Mouse (Mus musculus) kidney, postnatal 36 days (tissue): ENCODE measurements around the gene Gm20695.

Source experiments
- DNase-seq, 2 experiments: peaks; one replicate each; pipeline ENCODE4 v3.0.0; 2021 to 2022; ENCODE audit warnings: mixed read lengths in 2 of 2

The Gm20695 gene

DNA sequence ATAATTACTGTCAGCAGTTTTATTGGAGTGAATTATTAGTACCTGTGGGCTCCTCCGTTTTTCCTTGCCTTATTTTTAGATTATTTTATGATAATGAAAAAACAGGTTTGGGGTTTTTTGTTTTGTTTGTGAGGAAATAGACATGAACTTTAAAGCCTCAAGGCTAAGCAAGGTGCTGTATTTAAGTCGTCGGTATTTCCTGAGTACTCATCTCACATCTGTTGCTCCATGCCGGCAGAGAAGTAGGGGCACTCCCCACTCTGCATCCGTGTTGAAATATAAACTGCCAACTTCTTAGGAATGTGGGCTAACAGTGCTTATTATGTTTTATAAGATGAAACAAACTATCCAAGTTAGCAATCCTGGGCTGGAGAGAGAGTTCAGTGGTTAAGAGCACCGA lies 11.6 kb downstream of the Gm20695 start:
- no peak for DNase-seq

DNA sequence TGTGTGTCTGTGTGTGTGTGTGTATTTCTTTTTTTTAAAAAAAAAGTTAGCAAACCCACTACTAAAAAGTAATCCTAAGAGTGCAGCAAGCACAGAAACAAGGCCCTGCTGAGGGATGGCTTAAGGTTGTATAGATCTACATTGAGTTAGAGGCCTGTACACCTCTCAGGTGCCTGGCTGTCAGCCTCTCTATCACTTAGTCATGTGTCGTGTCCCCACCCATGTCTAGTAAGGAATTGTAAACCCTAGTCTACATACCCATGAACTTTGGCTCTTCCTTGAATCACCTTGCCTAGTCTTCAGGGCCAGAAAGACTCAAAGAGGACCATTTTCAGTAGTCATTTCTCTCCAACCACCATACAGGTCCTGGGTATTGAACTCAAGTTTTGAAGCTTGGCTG lies 12.1 kb downstream of the Gm20695 start:
- DNase-seq: no peak

DNA sequence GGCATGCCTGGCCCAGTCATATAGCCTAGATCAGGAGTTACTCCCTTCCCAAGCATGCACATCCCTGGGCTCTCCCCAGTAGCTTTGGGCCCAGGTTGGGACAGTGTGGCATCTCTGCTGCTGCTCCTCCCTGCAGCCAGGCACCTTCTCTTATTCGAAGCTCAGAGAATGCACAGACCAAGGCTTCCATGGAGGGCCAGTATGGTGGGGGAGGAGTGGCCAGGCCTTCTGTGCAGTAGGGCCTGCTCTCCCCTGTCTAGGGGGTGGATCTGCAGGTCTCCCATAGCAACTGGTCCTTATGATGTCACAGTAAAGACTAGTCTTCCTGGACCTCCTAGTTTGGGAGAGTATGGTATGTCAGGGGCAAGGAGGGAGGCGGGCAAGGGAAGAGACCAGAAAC lies 23.0 kb downstream of the Gm20695 start:
- no peak for DNase-seq

DNA sequence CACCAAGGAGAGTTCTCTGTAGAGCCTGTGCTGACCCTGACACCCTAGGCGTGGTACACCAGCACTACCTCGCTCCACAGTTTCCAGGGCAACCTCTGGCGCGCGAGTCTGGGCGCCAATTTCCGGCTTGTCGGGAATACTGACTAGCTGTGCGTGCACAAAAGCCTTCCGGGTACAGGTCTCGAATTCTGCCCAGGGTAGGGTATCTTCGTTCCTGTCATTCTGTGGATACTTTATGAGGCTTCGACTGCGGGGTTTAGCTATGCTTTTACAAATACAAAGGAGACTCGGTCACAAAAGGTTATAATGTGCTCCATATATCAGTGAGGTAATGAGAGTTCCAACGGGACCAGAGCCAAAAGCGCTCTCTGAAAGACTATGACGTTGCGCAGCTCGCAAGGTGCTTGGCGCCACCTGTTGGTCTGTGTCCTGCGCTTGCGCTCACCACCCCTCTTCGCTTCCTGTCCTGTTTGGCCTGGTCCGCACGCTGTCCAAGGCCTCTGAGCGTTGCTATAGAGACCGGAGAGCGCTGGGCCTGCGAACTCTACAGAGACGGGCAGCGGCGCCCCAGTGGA lies 24.2 kb downstream of the Gm20695 start, which contains the start of the genes 1700037C18Rik and Cluap1:
TSS of gene 1700037C18Rik (minus strand) at position 153 of the 575 bp plus-strand sequence.
TSS of gene Cluap1 (plus strand) at position 265 of the 575 bp plus-strand sequence.
- DNase-seq: peak; percentile 96 to 97

DNA sequence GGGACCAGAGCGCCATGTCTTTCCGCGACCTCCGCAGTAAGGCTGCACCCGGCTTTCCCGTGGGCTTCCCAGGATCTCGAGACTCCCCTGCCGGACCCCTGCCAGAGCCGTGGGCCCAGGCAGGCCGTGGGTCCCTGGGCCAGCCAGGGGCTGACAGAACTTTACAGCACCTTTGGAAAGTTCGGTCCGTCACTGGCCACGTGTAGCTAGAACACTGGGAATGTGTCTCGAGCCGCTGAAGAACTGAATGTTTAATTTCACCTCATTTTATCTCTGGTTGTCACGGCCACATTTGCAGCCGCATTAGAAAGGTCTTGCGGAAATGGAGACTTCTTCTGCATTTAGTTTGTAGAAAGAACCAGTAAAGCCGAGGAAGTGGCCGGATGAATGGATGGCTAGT lies 24.7 kb downstream of the Gm20695 start:
- no peak for DNase-seq

DNA sequence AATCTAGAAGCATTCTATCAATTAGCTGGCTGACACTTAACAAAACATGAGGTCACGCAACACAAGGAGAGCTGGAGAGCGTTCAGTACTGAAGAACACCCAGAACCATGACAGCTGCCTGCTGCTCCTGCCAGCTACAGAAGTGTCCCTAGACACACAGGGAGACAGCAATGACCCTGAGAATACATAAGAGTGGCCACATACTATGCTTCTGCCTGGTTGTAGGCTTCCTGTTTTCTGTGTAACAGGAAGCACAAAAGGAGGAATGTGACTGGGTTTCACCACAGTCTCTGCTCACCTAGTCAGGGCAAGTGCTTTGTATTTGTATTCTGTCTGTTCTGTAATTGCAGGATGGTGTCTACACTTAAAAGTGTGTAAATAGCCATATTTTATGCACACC lies 36.3 kb downstream of the Gm20695 start:
- DNase-seq: no peak

DNA sequence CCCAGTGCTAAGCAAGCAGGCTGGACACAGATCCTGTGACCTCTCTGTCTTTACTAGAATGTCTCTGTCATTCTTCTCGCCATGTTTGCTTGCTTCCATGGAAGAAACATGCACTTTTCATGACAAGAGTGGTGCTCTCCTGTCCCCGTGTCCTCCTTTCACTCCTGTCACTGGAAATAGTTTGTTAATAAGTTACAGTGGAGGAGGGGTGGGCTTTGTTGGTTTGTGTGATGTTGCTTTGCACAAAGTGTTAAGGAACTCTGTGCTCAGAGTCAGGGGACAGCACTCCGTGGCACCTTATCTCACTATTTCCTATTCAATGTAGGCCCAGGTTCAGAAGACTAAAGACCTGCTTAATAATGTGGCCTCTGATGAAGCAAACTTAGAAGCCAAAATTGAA lies 39.1 kb downstream of the Gm20695 start:
- no peak for DNase-seq

DNA sequence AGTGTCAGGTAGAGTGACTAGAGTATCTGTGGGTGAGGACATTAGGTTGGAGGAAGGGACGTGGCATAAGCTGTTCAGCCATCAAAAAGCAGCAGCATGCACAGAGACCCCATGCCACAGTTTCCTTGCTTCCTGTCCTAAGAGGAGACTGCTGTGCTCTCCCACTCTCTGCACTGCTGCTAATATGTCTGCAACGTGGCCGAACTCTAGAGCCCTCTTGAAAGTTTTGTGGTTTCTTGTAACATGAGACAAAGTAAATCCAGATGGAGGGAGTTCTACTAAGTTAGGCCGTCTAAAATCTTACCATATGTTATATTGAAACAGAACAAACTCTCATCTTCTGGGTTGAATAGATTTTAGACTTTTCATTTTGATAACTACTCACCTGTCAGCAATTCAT lies 39.5 kb downstream of the Gm20695 start:
- DNase-seq: no peak

DNA sequence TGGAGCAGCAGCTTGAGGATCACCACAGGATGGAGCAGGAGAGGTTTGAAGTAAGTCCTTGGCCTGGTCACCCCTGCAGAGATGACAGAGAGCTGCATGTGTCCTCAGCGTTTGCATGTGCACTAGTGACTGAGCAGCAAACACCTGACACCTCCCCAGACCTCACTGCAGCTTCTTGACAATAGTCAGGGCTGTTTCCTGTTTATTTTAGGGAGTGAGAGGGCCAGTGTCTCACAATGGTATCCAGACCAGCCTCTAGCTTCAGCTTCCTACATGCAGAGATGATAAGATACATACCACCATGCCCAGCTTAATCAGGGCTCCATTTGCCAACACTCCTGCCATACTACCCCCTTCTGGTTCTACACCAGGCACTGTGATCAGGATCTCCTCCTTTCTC lies 44.1 kb downstream of the Gm20695 start:
- no peak for DNase-seq

DNA sequence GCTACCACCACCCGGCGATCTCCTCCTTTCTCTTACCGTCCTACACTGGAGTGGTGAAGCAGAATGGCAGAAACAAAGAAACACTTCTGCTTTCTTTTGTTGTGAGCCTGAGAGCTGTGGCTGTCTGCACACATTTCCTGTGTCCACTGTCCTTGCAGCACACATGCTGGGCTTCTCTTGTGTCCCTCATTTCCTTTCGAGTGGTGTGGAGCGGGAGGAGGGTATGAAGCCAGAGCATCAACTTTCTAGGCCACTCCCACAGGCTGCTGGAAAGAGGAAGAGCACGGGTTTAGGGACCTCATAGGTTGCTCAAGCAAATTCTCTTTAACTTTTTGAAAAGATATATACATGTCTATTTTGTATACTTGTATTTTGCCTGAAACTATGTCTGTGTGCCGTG lies 44.7 kb downstream of the Gm20695 start:
- DNase-seq: peak in 1 of 2 experiments; percentile 7

DNA sequence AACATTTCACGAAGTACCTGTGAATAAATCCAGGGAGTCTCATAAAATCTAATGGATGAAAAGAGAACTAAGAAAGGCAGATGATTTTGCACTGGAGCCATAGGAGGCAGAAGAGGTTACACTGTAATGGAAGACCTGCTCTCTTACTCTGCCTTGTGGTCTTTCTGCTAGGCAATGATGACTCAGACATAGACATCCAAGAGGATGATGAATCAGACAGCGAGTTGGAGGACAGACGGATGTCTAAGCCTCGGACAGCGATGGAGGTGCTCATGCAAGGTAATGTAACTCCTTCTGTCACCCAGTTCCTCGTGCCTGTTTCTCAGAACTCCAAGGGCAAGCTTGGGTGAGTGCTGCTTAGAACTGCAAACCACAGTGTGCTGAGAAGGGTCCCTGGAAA lies 49.1 kb downstream of the Gm20695 start:
- no peak for DNase-seq

DNA sequence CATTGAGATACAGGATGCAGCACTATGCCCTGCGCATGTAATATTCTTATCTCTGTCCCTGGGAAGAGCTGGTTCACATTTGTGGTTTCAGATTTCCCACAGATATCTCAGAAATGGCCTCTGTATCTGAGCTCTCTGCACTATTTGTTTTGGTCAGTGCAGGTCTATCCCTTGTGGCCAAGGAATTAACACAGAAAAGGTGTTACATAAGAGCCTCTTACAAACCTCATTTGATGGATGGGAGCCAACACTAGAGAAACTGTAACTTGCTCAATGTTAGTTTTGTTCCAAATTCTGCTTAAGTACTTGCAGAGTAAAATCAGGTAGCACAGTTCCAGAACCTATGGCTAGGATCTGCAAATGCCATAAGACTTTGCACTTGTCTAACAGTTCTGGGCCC lies 49.6 kb downstream of the Gm20695 start:
- peak; percentile 14 to 73 for DNase-seq

DNA sequence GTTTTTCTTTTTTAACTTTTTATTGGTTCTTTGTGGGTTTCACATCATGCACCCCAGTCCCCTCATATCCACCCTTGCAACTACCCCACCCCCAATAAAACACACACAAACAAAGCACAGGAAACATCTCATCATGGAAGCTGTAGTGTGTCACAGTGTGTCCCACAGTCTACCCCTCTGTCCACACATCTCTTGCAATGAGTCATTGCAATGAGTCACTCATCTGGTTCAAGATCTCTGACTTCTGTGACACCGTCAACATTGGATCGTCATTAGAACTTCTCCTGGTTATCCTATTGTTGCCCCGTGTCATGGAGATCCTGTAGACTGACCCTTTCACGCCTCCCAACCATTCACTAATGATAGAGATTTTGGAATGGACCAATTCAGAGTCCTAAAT lies 50.3 kb downstream of the Gm20695 start:
- DNase-seq: no peak

DNA sequence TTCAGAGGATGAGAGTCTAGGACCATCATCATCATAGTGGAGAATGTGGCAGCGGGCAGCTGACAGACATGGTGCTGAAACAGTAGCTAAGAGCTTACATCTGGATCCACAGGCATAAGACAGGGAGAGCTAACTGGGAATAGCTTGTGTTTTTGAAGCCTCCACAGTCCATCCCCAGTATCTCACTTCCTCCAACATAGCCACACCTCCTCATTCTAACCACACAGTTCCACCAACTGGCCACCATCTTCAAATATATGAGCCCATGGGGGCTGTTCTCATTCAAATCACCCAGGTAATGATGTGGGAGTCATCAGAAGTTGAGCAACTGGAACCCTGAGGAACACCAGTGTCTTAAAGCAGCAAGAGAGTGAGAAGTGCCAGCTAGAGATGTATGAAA lies 66.7 kb downstream of the Gm20695 start:
- no peak for DNase-seq

DNA sequence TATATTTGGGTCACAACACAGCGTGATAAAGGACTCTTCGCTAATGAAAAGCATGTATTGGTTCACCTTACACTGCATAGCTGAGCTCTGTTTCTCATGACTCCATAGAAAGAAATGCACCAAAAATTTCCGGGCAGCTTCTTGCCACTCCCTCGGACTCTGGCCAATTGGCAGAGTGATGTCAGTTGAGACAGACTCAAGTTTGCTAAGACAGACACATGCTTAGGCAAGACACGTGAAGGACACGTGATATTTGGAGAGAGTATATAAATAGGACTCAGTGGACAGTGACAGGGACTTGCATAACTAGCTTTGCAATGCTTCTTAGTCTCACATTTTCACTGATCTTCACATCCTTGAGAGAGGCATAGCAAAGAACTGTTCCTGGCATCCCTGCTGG lies 71.9 kb downstream of the Gm20695 start:
- peak in 1 of 2 experiments; percentile 21 for DNase-seq

DNA sequence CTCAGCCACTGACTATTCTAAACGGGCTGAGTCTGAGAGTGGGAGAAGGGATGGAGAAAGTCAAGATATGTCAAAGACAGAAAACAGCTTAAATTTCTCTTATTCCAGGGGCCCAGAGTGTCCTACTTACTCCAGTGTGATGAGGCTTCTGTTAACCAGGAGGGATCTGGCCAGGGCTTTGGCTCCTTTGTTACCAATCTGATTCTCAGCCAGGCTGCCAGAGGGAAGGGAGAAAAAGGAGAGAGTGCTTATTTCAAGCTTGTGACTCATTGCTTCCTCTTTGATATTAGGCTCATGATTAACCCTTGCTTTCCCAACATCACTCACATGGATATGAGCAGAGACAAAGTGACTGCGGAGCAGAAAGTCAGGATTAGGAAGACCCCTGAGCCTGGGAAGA lies 74.8 kb downstream of the Gm20695 start:
- no peak for DNase-seq

DNA sequence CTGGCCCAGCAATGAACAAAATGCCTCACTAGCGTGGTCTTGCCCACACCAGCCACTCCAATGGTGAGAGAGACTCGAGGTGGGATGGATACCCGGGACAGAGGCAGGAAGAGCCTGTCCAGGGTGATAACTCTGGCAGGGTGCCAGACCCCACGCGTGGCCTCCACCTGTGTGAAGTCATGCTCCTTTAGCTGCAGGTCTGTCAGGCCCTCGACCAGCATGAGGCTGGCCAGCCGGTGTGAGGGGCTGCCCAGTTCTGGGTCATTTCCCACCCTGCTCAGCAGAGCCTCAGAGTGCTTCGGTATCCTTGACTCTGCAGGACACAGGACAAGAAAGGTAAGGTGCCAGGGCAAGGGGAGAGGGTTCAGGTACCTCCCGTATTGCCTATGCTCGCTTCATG lies 80.5 kb downstream of the Gm20695 start:
- peak in 1 of 2 experiments; percentile 25 for DNase-seq

DNA sequence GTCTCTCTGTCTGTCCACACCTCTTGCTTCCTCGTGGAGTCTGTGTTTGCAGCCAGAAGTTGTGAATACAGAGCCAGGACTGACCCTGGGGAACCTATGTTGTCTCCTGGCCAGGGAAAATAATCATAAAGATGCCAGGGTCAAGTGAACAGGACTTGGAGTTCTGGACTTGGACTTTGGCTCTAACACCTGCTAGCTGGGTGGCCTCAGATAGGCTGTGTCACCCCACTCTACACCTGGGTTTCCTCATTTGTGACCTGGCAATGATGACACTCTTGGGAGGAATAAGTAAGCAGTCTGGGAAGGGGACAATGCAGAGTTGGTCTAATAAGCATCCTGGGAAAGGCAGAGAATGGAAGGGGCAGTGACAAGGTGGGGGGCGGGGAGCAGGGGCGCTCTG lies 81.1 kb downstream of the Gm20695 start:
- DNase-seq: no peak
